Mouse (Mus musculus): ENCODE results near the gene Fam19a2. TPM values are rescaled to one million over a fixed set of nuclear protein-coding genes. Genes with fewer than 3 reads are reported as not detected.

Fam19a2 gene
- polyA plus RNA-seq, 1 experiment from 2014 or later = 0.29 TPM

DNA sequence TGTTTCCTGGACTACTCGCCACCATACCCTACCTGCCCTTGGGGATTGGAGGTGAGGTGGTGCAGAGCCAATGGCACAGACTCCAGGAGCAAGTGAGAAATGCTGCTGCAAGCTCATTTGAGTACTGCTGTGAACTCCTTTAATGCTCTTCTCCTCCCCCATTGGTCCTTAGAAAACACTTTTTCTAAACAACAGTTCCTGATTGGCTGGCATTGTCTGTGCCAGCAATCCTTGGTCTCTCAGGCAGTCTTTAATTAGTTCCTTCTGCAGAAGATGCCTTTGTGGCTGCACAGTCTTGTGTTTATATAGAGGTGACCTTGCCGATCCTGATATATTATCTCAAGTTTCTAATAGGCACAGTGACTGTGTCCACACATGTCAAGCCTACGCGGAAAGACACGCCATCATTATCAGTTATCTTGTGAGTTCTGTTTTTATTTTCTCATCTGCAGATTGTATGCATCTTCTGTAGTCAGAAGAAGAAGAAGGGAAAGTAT, 365.5 kb downstream of the Fam19a2 start:
- no peak for ATAC-seq (replicated peaks; ENCODE audit: extremely low read depth, insufficient read depth, low FRiP score)
- Histone ChIP-seq H3K36me3 (ENCODE audit: control insufficient read depth, insufficient read depth) (no peaks in the 10 kb centered on the region), H3K27ac (ENCODE audit: low read length) (no peak overlapping the region), H3K4me3 (ENCODE audit: low read length) (no peak overlapping the region), H3K9me3 (replicated peaks; ENCODE audit: control insufficient read depth, low read length) (no peaks in the 10 kb centered on the region), H3K27me3 (ENCODE audit: control insufficient read depth, insufficient read depth, low read length) (no peaks in the 10 kb centered on the region), H3K4me2 (ENCODE audit: low read depth, low read length) (no peak overlapping the region), H3K4me1 (ENCODE audit: control insufficient read depth, insufficient read depth, low read length) (peaks cover 2% of the 10 kb centered on the region; the same call in 1 of the 2 replicates), H3K9ac (ENCODE audit: low read length) (no peak overlapping the region)
- WGBS = 56% methylated on average over 5 of the region's 5 CpGs

DNA sequence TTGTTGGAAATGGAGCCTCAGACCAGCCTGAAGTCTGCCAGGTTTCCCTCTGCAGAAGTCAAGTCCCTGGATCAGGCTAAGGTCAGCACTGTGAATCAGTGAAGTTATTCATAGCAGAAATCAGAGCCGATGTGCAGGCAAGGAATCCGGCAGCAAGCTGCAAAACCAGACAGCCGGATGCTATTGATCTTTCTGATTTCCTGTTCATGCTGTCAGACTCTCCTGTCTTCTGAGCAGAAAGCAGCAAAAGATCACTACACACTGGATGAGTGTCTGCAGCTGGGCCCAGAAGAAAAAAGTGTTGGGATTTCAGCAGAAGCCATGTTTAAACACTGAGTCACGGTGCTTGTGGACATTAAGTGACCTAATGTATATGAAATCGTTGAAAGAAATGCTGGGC, 368.2 kb downstream of the Fam19a2 start:
- 53% methylated on average over 5 of the region's 5 CpGs for WGBS
- H3K27me3 ChIP-seq (ENCODE audit: control insufficient read depth, insufficient read depth, low read length) = no peaks in the 10 kb centered on the region
- no peaks in the 10 kb centered on the region for H3K9me3 ChIP-seq (replicated peaks; ENCODE audit: control insufficient read depth, low read length)
- no peaks in the 10 kb centered on the region for H3K4me1 ChIP-seq (ENCODE audit: control insufficient read depth, insufficient read depth, low read length)
- no peak overlapping the region for H3K4me2 ChIP-seq (ENCODE audit: low read depth, low read length)
- no peak overlapping the region for H3K4me3 ChIP-seq (ENCODE audit: low read length)
- no peak overlapping the region for H3K27ac ChIP-seq (ENCODE audit: low read length)
- H3K36me3 ChIP-seq (ENCODE audit: control insufficient read depth, insufficient read depth) = no peaks in the 10 kb centered on the region
- H3K9ac ChIP-seq (ENCODE audit: low read length) = no peak overlapping the region
- ATAC-seq (replicated peaks; ENCODE audit: extremely low read depth, insufficient read depth, low FRiP score) = no peak

DNA sequence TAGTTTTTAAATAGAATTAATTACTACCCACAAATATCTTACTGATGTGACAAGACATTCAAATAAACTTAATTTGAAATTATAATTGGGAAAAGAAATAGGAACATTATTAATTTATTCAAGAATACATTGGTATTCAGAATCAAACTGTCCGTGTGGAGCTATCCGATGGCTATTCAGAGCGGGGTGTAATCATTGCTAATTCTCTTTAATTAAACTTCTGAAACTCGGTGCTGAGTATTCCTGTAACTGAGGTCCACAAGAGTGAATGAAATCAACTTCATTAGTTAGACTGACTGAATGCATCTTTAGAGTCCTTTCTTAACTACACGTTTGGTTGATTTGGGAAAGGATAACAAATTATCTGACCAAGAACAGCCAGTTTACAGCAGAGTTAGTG, 372.9 kb downstream of the Fam19a2 start:
- no peak for ATAC-seq (replicated peaks; ENCODE audit: extremely low read depth, insufficient read depth, low FRiP score)
- no peak overlapping the region for H3K9ac ChIP-seq (ENCODE audit: low read length)
- no peak overlapping the region for H3K27ac ChIP-seq (ENCODE audit: low read length)
- H3K36me3 ChIP-seq (ENCODE audit: control insufficient read depth, insufficient read depth) = no peaks in the 10 kb centered on the region
- no peaks in the 10 kb centered on the region for H3K9me3 ChIP-seq (replicated peaks; ENCODE audit: control insufficient read depth, low read length)
- no peak overlapping the region for H3K4me3 ChIP-seq (ENCODE audit: low read length)
- no peaks in the 10 kb centered on the region for H3K4me1 ChIP-seq (ENCODE audit: control insufficient read depth, insufficient read depth, low read length)
- no peaks in the 10 kb centered on the region for H3K27me3 ChIP-seq (ENCODE audit: control insufficient read depth, insufficient read depth, low read length)
- H3K4me2 ChIP-seq (ENCODE audit: low read depth, low read length) = no peak overlapping the region
- WGBS = 83% methylated on average over 5 of the region's 5 CpGs

GRCm38 (mm10) chr10:123637496-123637895, 373.7 kb downstream of the Fam19a2 start:
- Histone ChIP-seq H3K27ac (ENCODE audit: low read length) (no peak overlapping the region), H3K9ac (ENCODE audit: low read length) (no peak overlapping the region), H3K27me3 (ENCODE audit: control insufficient read depth, insufficient read depth, low read length) (no peaks in the 10 kb centered on the region), H3K4me3 (ENCODE audit: low read length) (no peak overlapping the region), H3K9me3 (replicated peaks; ENCODE audit: control insufficient read depth, low read length) (no peaks in the 10 kb centered on the region), H3K4me1 (ENCODE audit: control insufficient read depth, insufficient read depth, low read length) (no peaks in the 10 kb centered on the region), H3K4me2 (ENCODE audit: low read depth, low read length) (no peak overlapping the region), H3K36me3 (ENCODE audit: control insufficient read depth, insufficient read depth) (no peaks in the 10 kb centered on the region)
- no peak for ATAC-seq (replicated peaks; ENCODE audit: extremely low read depth, insufficient read depth, low FRiP score)

DNA sequence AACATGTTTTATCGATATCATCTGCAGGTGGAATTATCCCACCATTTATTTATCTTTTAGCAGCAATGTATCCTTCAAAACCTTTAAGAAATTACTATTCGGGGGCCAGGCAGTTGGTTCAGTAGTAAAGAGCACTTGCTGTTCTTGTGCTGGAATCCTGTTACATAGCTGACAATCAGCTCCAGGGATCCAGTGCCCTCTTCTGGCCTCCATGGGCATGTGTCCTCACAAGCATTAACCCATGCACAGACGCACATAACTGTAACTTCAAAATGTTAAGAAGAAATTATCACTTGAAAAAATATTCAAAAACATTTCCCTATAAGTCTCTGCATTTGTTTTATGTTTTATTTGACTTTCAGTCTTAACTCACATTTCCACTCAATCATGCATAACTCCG, 381.8 kb downstream of the Fam19a2 start:
- Histone ChIP-seq H3K4me3 (ENCODE audit: low read length) (no peak overlapping the region), H3K4me1 (ENCODE audit: control insufficient read depth, insufficient read depth, low read length) (peaks cover 4% of the 10 kb centered on the region; the same call in 1 of the 2 replicates), H3K27ac (ENCODE audit: low read length) (no peak overlapping the region), H3K9ac (ENCODE audit: low read length) (no peak overlapping the region), H3K9me3 (replicated peaks; ENCODE audit: control insufficient read depth, low read length) (no peaks in the 10 kb centered on the region), H3K4me2 (ENCODE audit: low read depth, low read length) (no peak overlapping the region), H3K27me3 (ENCODE audit: control insufficient read depth, insufficient read depth, low read length) (no peaks in the 10 kb centered on the region), H3K36me3 (ENCODE audit: control insufficient read depth, insufficient read depth) (no peaks in the 10 kb centered on the region)
- no peak for ATAC-seq (replicated peaks; ENCODE audit: extremely low read depth, insufficient read depth, low FRiP score)
- WGBS = 86% methylated on average over 4 of the region's 4 CpGs

GRCm38 (mm10) chr10:123671208-123671607, 407.4 kb downstream of the Fam19a2 start:
- Histone ChIP-seq H3K4me1 (ENCODE audit: control insufficient read depth, insufficient read depth, low read length) (no peaks in the 10 kb centered on the region), H3K27ac (ENCODE audit: low read length) (no peak overlapping the region), H3K27me3 (ENCODE audit: control insufficient read depth, insufficient read depth, low read length) (no peaks in the 10 kb centered on the region), H3K4me3 (ENCODE audit: low read length) (no peak overlapping the region), H3K36me3 (ENCODE audit: control insufficient read depth, insufficient read depth) (no peaks in the 10 kb centered on the region), H3K9me3 (replicated peaks; ENCODE audit: control insufficient read depth, low read length) (no peaks in the 10 kb centered on the region; the same call in 1 of the 2 replicates), H3K9ac (ENCODE audit: low read length) (no peak overlapping the region), H3K4me2 (ENCODE audit: low read depth, low read length) (no peak overlapping the region)
- ATAC-seq (replicated peaks; ENCODE audit: extremely low read depth, insufficient read depth, low FRiP score) = no peak

GRCm38 (mm10) chr10:123678284-123678864, 414.6 kb downstream of the Fam19a2 start:
- H3K27ac ChIP-seq (ENCODE audit: low read length) = no peak overlapping the region
- ATAC-seq (replicated peaks; ENCODE audit: extremely low read depth, insufficient read depth, low FRiP score) = no peak
- H3K9me3 ChIP-seq (replicated peaks; ENCODE audit: control insufficient read depth, low read length) = no peaks in the 10 kb centered on the region
- H3K4me1 ChIP-seq (ENCODE audit: control insufficient read depth, insufficient read depth, low read length) = no peaks in the 10 kb centered on the region
- WGBS = 17% methylated on average over 7 of the region's 7 CpGs
- no peak overlapping the region for H3K4me3 ChIP-seq (ENCODE audit: low read length)
- no peaks in the 10 kb centered on the region for H3K36me3 ChIP-seq (ENCODE audit: control insufficient read depth, insufficient read depth)
- no peaks in the 10 kb centered on the region for H3K27me3 ChIP-seq (ENCODE audit: control insufficient read depth, insufficient read depth, low read length)
- no peak overlapping the region for H3K4me2 ChIP-seq (ENCODE audit: low read depth, low read length)
- no peak overlapping the region for H3K9ac ChIP-seq (ENCODE audit: low read length)

DNA sequence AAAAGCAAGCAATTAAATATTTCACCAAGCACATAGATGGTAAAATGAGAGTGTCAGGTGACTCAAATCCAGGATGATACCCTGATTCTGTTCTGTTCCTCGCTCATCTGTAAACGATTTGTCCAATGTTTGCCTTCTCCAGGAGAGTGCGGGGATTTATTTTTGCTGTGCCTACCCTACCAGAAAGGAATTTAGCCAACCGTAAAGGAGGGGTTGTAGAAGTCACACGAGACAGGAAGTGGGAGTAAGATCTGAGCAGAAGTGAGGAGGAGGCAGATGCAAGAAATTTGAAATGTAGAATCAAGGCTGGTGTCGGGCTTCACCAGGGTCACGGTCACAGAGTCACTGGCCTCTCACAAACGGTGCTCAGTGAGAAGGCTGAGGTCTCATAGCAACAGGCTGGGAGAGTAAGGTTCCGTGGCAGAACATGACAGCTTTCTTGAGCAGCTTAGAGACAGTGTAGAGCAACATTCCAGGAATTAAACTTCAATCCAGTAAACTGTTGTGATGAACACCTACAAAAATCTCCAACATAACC, 419.0 kb downstream of the Fam19a2 start:
- H3K27ac ChIP-seq (ENCODE audit: low read length) = no peak overlapping the region
- no peak for ATAC-seq (replicated peaks; ENCODE audit: extremely low read depth, insufficient read depth, low FRiP score)
- H3K4me1 ChIP-seq (ENCODE audit: control insufficient read depth, insufficient read depth, low read length) = no peaks in the 10 kb centered on the region
- WGBS = 57% methylated on average over 9 of the region's 9 CpGs
- H3K9me3 ChIP-seq (replicated peaks; ENCODE audit: control insufficient read depth, low read length) = no peaks in the 10 kb centered on the region
- no peaks in the 10 kb centered on the region for H3K36me3 ChIP-seq (ENCODE audit: control insufficient read depth, insufficient read depth)
- no peaks in the 10 kb centered on the region for H3K27me3 ChIP-seq (ENCODE audit: control insufficient read depth, insufficient read depth, low read length)
- H3K4me2 ChIP-seq (ENCODE audit: low read depth, low read length) = no peak overlapping the region
- H3K4me3 ChIP-seq (ENCODE audit: low read length) = no peak overlapping the region
- H3K9ac ChIP-seq (ENCODE audit: low read length) = no peak overlapping the region

DNA sequence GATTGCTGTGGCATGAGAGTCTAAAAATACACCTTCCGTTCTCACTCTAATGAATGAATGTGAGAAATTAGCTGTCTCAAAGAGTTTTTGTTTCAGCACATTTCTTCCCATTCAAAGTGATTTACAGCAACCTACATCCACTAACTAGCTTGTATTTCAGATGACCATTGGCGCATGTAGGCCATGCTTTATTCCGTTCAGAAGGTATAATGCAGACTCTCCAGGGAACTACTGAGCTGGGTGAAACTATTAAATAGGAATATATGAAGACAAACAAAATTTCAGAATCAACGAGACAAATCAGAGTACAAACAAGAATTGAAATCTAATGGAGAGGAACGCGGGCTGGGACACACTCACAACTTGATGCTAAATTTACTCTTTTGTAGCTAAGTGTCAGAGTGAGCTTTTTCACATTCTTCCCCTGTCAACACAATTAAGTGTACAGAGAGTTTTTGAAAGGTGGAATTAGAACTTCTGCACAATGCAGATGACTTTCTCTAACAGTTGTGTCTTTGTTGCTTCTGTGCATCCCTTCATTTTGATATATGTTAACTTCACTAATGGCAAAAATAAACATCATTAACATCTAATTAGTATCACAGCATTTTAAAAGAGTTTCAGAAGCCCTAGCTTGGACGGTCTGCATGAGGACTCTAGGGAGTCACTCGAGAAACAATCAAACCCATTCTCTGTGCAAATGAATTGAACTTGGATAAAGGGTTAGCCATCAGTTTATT, 428.6 kb downstream of the Fam19a2 start:
- Histone ChIP-seq H3K36me3 (ENCODE audit: control insufficient read depth, insufficient read depth) (no peaks in the 10 kb centered on the region), H3K9ac (ENCODE audit: low read length) (no peak overlapping the region), H3K9me3 (replicated peaks; ENCODE audit: control insufficient read depth, low read length) (no peaks in the 10 kb centered on the region), H3K4me3 (ENCODE audit: low read length) (no peak overlapping the region), H3K4me1 (ENCODE audit: control insufficient read depth, insufficient read depth, low read length) (peaks cover 5% of the 10 kb centered on the region; the same call in 1 of the 2 replicates), H3K27me3 (ENCODE audit: control insufficient read depth, insufficient read depth, low read length) (no peaks in the 10 kb centered on the region), H3K4me2 (ENCODE audit: low read depth, low read length) (no peak overlapping the region), H3K27ac (ENCODE audit: low read length) (0 out of 2 replicates have a peak overlapping the region, but pooled peaks have one; percentile 33)
- peak; percentile 41; the same call in 1 of the 2 replicates for ATAC-seq (replicated peaks; ENCODE audit: extremely low read depth, insufficient read depth, low FRiP score)
- WGBS = 58% methylated on average over 8 of the region's 8 CpGs
